Mouse (Mus musculus) testis, postnatal 14 days (tissue): ENCODE results near the gene Gpx6.
A peak's percentile ranks its signal among the peaks of the same experiment; 100 is the strongest.

ENCODE experiments used
- DNase-seq: peaks from one replicate; pipeline ENCODE4 v3.0.0; 2021; ENCODE audit warnings: low spot score

The Gpx6 gene

DNA sequence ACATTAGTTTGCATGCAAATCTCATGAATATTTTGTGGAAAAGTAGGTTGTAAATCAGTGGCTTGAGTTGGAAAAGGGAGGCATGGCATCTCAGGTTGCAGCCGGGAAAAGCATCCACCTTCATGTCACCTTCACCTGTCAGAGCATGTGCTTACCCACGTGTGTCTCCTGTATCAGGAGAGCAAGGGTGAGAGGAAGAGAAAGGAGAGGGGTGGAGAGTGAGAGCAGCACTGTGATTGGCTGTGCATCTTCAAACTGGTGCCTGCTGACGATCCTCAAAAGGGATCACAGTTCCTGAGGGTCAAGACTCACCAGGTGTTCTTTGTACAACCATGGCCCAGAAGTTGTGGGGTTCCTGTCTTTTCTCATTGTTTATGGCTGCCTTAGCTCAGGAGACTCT lies at the start of gene Gpx6:
Gene Gpx6, plus strand, starts transcription at position 200 of the 400 bp plus-strand sequence.
- DNase-seq: no peak

DNA sequence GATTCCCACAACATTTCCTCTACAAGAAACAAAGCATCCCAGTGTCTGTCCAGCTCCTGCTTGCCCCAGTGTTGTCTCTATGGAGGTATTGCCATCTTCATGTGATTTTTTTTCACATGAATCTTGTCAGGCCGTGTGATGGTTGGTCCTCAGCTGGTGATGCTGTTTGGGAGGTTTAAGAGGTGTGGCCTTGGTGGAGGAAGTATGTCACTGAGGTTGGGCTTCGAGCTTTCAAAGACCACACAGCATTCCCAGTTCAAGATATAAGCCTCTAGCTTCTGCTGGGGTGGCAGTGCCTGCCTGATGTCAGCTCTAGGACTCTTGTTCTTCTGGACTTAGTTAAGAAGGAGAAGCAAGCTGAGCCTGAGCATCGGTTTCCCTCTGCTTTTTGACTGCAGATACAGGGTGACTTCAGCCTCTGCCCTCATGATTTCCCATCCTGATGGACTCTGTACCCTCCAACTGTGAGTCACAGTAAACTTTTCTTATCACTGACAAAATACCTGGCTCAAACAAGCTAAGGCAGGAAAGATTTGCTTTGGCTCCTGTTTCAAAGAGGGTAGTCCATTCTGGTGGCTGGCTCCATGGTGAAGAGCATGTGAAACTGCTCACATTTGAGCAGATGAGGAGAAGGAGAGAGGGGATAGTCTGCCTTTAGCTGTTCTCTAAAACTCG lies 49.0 kb upstream of the Gpx6 start:
- DNase-seq: no peak

DNA sequence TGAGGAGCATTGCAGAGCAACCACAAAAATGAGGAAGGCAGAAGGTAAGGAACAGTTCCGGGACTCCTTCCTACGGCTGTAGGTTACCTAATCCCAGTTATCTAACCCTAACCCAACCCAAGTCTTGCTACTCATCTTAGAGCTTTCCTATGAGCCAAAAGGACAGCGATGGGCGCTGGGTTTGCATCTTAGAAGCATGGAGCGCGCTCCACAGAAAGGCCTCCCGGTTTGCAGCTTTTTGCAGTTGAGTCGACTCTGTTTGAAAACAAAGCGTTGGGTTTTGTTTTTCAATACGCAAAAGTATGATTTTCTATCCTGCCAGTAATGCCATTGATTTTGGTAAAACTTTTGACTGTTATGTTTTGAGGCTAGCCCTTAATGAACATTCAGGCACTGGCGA lies 48.0 kb upstream of the Gpx6 start:
- DNase-seq: no peak

DNA sequence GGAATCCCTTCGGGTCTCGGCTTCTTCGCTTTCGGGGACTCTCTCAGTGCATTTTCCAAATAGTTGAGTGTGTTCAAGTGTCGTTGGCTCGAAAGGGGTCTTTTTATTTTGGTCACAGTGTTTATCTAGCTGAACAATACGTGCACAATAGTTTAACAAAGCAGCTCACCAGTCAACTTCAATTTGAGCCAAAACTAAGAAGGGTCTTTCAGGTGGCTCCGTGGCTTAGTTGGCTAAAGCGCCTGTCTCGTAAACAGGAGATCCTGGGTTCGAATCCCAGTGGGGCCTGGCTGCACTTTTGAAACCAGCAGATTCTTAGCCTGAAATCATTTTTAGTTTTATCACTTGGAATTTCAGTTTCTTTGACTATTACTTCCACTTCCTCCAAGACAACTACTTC lies 47.6 kb upstream of the Gpx6 start:
- no peak for DNase-seq

DNA sequence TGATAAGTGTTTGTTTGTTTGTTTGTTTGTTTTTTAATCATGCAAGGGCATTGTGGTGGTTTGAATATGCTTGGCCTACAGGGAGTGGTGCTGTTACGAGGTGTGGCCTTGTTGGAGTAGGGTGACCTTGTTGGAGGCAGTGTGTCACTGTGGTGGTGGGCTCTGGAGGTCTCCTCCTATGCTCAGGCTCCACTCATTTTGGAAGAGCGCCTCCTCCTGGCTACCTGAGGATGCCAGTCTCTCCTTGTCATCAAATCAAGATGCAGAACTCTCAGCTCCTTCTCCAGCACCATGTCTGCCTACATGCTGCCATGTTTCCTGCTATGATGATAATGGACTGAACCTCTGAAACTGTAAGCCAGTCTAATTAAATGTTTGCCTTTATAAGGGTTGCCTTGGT lies 46.2 kb upstream of the Gpx6 start:
- no peak for DNase-seq

DNA sequence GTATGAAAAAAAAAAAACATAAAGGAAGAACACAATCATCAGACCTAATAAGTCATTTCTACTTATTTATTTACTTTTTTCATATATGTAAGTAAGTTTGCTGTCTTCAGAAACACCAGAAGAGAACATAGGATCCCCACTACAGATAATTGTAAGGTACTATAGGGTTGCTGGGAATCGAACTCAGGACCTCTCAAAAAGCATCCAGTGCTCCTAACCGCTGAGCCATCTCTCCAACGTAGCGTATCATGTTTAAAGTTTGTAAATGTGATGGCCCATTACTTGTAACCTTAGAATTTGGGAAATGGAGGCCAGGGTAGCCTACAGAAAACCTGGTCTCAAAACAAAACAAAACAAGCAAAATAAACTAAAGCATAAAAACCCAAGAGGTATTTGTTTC lies 44.4 kb upstream of the Gpx6 start:
- no peak for DNase-seq

DNA sequence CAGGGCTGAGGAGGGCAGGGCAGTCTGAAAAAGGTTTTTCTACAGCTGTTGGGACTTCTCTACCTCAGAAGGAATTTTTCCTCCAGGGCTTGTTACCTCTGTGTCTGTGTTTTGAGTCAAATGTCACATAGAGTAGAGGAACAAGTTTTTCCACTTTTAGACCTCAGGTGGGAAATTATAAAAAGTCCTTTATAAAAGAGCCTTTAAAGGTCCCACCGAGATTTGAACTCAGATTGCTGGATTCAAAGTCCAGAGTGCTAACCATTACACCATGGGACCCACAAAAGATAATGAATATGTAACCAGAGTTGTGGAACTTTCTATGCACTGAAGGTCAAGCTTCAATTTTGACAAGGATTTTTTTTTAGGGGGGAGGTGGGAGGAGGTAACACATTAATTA lies 43.7 kb upstream of the Gpx6 start:
- no peak for DNase-seq

DNA sequence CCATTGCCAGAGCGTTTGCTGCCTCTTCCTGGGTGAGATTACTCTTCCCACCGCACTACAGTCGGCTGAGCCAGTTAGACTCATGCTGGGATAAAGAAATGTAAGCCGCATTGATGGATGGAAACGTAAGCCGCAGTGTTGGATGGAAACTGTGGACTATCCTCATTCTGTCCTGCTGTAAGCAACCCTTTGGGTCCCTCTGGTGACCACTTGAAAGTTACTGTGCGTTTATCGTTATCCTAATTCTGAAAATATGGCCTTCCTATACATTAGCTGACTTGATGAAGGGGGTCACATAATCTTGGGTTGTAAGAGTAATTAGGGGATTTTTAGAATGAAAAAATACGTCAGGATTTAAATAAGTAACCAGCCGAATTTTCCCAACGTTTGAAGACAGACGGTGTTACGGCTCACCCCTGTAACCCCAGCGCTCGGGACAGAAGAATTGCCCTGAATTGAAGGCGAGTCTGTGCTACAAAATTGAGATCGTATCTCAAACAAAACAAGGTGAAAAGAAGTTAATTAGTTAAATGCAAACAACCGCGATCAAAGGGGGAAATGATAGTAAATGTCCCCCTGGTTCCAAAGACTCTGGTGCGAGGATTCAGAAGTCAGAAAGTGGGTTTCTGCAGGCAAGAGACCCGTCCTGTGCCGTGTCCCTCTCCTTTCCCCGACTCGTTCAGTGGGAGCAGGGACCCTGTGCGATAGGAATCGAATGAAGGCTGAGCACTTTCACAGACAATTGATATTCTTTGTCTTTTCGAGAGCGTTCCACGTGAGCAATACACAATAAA lies 36.7 kb upstream of the Gpx6 start:
- no peak for DNase-seq

DNA sequence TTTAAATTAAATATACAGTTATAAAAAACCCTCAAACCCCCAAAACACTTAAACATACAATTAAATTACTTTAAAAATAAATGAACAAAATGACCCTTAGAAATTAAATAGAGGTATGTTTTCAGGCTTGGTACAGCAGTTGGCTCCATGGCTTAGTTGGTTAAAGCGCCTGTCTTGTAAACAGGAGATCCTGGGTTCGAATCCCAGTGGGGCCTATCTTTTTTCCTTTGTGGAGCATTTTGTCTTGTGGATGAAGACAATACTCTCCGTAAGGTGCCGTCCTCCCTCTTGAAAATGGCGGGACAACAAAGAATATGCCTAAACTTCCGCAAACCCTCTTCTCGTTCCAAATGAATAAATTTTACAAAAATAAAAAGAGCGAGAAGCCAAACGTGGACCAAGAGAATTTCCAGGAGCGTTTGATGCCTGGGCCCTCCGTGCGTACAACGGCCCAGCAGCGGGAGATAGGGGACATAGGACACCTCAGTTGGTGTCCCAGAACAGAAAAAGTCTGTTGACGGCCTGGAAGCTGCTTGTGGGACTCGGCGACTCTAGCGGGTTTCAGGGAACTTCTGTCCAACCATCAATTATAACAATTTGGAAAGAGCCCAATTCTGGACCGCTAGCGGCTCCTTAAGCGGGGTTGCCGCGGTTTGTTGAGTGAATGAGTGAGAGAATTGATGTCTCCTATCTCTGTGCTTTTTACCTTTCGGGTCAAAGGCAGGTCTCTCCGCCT lies 35.9 kb upstream of the Gpx6 start:
- DNase-seq: peak; percentile 51

DNA sequence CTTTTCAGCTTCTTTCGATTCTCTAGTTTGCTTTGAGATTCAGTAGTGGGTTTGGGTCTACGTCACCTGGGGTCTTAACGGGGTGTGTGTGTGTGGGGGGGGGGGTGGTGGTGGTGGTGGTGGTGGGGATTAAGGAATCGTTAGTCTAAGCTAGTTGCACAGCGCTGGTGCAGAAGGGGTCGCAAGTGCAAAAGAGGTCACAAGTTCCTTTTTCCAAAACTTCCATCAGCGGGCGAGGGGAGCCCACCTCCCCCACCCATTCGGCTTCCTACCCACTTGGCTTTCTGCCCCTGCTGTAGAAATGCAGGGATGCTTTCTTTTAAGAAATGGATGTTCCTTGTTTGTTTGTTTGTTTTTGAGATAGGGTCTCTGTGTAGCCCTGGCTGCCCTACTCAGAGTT lies 35.4 kb upstream of the Gpx6 start:
- no peak for DNase-seq

DNA sequence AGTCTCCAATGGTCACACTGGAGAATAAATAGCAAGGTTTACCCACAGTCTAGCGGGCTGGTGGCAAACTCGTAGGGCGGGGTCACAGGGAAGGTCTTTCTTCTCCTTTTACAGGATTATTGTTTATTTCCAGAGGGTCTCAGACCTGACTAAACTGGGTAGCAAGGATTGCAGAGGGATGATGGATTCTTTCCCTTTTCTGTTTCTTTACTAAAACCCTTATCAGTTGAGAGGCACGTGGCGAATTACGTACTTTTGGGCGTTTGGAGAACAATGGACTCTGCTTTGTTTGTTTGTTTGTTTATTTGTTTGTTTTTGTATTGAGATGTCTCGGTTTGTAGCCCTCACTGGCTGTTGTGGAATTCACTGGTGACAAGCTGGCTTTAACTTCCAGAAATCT lies 32.8 kb upstream of the Gpx6 start:
- DNase-seq: no peak

DNA sequence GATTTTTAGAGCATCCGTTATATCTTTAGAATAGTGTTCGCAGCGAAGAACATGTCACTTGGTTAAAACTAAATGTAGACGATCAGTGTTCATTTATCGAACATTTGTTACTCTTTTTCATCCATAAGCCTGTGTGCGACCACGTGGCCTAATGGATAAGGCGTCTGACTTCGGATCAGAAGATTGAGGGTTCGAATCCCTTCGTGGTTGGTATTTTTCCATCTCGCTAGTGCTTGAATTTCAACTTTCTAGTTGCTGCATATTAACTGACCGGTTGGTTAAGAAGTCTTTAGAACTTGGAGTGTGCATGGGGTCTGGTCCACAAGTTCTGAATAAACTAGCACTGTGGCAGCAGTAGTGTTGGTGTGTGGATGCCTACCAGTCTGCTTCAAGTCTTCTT lies 32.4 kb upstream of the Gpx6 start:
- DNase-seq: peak; percentile 65

DNA sequence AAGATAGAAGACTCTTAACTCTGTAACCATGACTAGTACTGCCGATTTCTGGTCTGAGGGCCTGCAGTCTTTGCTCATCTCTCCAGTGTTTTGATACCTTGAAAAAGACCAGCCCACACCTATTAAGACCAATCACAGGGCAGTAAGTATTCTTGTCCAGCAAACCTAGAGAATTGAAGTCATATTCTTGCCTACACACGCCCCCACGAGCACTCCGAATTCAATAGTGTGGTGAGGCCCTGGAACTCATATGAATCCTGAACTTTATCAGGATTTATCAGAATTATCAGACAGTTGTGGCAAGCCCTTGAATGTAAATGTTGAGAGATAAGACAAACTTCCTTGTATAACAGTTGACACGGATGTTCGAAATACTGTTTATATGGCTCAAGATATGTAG lies 19.3 kb upstream of the Gpx6 start, which contains the start of gene Gpx5:
Gene Gpx5, minus strand, starts transcription at position 101 of the 400 bp plus-strand sequence.
- no peak for DNase-seq

DNA sequence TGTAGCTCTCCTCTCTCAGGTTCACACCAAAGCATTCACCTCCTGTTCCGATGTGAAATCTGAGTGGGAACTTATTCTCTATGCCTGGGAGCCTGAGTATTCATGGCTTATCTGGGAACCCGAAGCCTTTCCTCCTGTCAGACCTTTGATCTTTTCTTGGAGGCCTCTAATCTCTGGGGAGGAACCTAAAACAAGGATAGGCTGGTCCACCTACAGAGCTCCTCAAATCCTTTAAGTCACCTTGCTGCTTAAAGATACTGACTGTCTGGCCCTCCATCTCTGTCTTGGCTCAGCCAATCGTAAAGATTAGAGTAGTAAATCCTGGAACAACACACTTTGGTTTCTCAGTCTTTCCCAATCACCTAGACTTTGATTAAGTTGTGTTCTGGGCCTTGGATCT lies 13.4 kb upstream of the Gpx6 start:
- no peak for DNase-seq

DNA sequence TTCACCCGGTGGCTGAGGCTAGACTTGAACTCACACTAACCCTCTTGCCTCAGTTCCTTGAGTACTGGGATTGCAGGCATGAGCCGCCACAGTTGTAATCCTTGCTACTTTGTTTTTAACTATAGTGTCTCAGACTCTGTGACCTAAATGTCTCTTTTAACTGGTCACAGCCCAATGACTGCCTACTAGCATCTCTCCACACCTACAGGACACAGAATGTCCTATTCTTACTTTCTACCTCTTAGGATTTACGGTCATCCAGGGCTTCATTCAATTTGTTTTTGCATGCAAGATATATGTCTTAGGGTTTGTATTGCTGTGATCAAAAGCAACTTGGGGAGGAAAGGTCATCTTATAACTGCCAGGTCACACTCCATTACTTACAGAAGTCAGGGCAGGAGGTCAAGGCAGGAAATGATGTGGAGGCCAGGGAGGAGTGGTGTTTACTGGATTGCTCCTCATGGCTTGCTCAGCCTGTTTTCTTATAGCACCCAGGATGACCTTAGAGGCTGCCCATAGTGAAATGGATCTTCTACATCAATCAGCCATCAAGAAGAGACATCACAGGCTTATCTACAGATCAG lies 7.3 kb upstream of the Gpx6 start:
- no peak for DNase-seq

DNA sequence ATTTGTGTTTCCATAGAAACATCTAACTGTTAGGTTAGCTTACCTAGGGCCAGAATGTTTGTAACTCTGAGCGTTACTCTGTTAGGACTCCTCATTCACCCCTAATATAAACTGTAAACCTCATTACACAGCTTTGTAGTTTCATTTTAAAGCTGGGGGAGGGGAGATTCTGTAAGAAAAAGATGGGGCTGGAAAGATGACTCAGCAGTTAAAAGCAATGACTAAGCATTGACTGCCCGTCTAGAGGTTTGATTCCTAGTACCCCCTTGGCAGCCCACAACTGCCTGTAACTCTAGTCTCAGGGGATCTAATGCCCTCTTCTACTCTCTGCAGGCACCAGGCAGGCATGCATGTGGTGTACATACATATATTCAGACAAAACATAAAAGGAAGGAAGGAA lies 2.1 kb upstream of the Gpx6 start:
- no peak for DNase-seq

DNA sequence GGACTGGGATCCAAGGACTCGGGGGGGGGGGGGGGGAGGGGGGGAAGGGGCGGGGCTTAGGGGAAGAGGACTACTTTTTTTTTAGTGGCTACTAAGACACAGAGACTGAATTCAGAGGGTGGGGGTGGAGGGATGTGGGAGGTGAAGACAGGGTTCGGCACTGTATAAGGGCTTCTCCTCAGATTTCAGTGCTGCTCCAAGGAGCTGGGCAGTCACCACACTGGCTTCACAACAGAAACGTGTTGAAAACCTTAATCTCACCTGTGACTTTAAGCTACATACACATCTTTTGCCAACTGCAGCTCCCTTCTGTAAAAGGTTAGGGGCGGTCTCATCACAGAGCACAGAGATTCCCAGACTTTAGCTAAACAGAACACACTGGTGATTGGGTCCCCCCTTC lies 929 bp downstream of the Gpx6 start:
- DNase-seq: no peak

DNA sequence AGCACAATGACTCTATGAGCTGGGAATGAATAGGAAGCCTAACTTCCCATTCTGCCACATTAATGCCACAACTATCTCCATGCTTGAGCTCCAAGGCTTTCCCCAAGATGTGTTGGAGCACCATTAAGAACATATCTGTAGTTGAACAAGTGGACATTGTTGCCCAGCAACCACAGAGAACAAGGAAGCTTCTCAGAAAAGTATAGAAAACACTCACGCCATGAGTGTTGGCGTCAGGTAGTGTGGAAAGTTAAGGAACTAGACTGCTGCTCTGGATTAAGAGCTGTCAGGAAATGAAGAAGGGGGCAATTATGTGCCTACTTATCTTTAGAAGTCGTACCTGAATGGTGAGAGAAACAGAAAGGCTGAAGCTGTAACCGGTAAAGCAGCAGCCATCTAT lies 2.0 kb downstream of the Gpx6 start:
- DNase-seq: no peak

DNA sequence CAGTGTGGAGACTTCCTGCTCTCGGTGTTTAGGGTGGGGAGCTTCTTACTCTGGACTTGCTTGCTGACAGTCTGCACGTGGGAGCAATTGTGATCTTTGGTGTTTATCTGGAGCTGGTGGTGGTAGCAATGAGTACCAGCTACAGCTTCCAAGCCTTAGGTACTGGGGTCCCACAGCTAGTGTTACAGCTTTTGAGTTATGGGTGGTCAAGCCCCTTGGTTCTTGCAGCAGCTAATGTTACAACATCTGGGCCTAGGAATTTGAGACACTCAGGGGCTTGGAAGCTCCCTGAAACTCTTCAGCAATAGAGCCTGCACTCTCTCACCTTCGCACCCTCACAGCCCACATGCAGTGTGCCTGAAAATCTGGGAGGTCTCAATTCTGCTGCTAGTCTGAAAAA lies 8.3 kb downstream of the Gpx6 start:
- DNase-seq: no peak

DNA sequence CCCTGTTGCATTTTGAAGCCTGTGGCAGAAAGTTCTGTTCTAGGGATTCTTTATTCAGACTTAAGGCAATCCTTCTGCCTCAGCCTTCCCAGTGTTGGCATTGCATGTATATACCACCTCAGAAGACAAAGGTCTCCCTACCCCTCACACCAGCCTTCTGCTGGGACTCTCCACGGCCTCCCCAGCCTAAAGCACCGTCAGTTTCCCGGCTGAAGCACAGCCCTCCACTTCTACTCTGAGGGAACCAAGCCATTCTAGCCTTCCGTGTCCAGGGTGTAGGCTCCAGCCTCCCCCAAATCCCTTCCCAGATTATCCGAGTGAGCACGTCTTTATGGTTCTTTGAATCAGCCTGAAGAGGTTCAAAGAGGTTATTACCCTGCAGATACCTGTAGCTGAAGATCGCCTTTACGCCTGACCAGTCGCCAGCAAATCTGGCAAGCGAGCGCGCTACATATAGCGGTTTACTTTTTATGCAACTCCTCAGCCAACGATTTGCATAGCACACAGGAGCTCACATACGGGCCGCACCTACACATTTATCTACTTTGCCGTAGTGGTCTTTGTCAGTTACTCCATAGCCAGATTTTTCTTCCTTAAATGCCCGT lies 10.1 kb downstream of the Gpx6 start:
- DNase-seq: no peak

DNA sequence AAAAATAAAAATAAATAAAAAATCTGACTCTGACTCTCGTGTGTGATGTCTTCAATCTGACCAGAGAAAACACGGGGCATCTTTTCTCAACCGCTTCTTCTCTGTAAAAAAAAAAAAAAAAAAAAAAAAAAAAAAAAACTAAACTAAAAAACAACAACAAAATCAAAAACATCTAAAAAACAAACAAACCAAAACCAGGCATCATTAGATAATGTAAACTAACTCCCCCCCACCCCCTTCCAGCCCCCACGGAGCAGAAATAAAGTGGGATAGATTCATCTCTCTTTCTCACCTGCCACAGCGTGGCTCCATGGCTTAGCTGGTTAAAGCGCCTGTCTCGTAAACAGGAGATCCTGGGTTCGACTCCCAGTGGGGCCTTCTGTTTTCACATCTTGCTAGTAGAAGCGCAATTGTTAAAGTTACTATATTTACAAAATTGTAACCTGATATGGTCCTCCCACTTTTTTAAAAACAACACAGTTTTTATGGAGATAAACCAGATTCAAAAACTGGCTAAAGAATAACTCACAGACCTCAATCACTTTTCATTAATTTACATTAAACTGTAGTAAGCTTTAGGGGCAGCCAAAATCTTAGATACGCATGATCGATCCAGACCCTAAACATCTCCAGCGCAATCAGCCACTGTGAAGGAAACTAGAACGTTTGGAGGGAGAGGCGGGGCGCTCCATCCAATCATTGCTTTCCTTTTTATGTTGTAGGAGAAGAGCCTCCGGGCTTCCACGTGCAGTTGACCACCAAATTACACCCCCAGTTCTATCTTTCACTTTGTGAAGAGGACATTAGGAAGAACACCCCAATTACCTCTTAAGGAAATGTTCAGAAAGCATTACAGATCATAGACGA lies 10.8 kb downstream of the Gpx6 start:
- DNase-seq: peak; percentile 19
